Mouse (Mus musculus) splenic B cell, adult 2 months (primary cell): Measurements from ENCODE around the gene Srcap.
"Not testable (repeated sequence)": the region's sequence is repeated elsewhere in the genome, so short reads cannot be mapped to it uniquely, and the experiment has no call there.

ENCODE experiments used
- DNase-seq: peaks from one replicate; pipeline ENCODE4 v3.0.0-alpha.2; 2011; ENCODE audit warnings: low read depth, low spot score
- H3K27me3 ChIP-seq: 2 replicates; pipeline ENCODE4 v1.6.1; 2012; ENCODE audit warnings: mild to moderate bottlenecking, low read length, moderate library complexity, mixed read lengths; ENCODE audit not compliant: control insufficient read depth, poor library complexity, insufficient read depth, severe bottlenecking
- H3K36me3 ChIP-seq: 2 replicates; pipeline ENCODE4 v1.6.1; 2012; ENCODE audit warnings: mild to moderate bottlenecking, low read length, moderate library complexity, mixed read lengths; ENCODE audit not compliant: control insufficient read depth, poor library complexity, insufficient read depth, severe bottlenecking

Gene Srcap

GRCm38 (mm10) chr7:127477687-127478634 lies 33.8 kb upstream of the Srcap start:
- DNase-seq = peak; percentile 100
- Histone ChIP-seq H3K36me3 (peaks cover 30% of the 10 kb centered on the region), H3K27me3 (no peaks in the 10 kb centered on the region)

GRCm38 (mm10) chr7:127478635-127479317 lies 33.0 kb upstream of the Srcap start, which contains the start of gene Fbrs:
Gene Fbrs (plus strand): TSS chr7:127479199.
- peak; percentile 93 for DNase-seq
- Histone ChIP-seq H3K27me3 (no peaks in the 10 kb centered on the region), H3K36me3 (peaks cover 30% of the 10 kb centered on the region)

GRCm38 (mm10) chr7:127479318-127480225 lies 32.2 kb upstream of the Srcap start:
- Histone ChIP-seq H3K36me3 (peaks cover 30% of the 10 kb centered on the region), H3K27me3 (no peaks in the 10 kb centered on the region)
- peak; percentile 33 for DNase-seq

GRCm38 (mm10) chr7:127480321-127480720 lies 31.5 kb upstream of the Srcap start:
- H3K36me3 ChIP-seq = peaks cover 28% of the 10 kb centered on the region
- DNase-seq = peak; percentile 88

GRCm38 (mm10) chr7:127485416-127485815 lies 26.4 kb upstream of the Srcap start:
- H3K36me3 ChIP-seq = peaks cover 36% of the 10 kb centered on the region
- H3K27me3 ChIP-seq = no peaks in the 10 kb centered on the region
- DNase-seq = no peak

More at GRCm38 (mm10) chr7:127480321-127480720, 31.5 kb upstream of the Srcap start:
- no peaks in the 10 kb centered on the region for H3K27me3 ChIP-seq

- H3K27me3 ChIP-seq, DNase-seq: not testable (repeated sequence)
- peaks cover 32% of the 10 kb centered on the region for H3K36me3 ChIP-seq
Observed at GRCm38 (mm10) chr7:127488364-127488763, 23.4 kb upstream of the Srcap start.

GRCm38 (mm10) chr7:127489982-127490381 lies 21.8 kb upstream of the Srcap start:
- Histone ChIP-seq H3K36me3 (peaks cover 26% of the 10 kb centered on the region), H3K27me3 (no peaks in the 10 kb centered on the region)
- no peak for DNase-seq

GRCm38 (mm10) chr7:127491846-127492245 lies 19.9 kb upstream of the Srcap start:
- Histone ChIP-seq H3K27me3 (no peaks in the 10 kb centered on the region), H3K36me3 (peaks cover 21% of the 10 kb centered on the region)
- DNase-seq = no peak

GRCm38 (mm10) chr7:127494648-127495047 lies 17.1 kb upstream of the Srcap start:
- peaks cover 14% of the 10 kb centered on the region for H3K36me3 ChIP-seq
- H3K27me3 ChIP-seq = no peaks in the 10 kb centered on the region
- no peak for DNase-seq

- no peak for DNase-seq
- H3K36me3 ChIP-seq = peaks cover 3% of the 10 kb centered on the region; the same call in 1 of the 2 replicates
- no peaks in the 10 kb centered on the region for H3K27me3 ChIP-seq
Observed at GRCm38 (mm10) chr7:127497382-127497781, 14.4 kb upstream of the Srcap start.

GRCm38 (mm10) chr7:127498407-127498806 lies 13.4 kb upstream of the Srcap start:
- Histone ChIP-seq H3K27me3 (no peaks in the 10 kb centered on the region), H3K36me3 (peaks cover 4% of the 10 kb centered on the region; the same call in 1 of the 2 replicates)
- DNase-seq = peak; percentile 74

- no peaks in the 10 kb centered on the region for H3K36me3 ChIP-seq
- no peaks in the 10 kb centered on the region for H3K27me3 ChIP-seq
- DNase-seq = no peak
Observed at GRCm38 (mm10) chr7:127508291-127508690, 3.5 kb upstream of the Srcap start.

GRCm38 (mm10) chr7:127509830-127510229 lies 2.0 kb upstream of the Srcap start:
- H3K27me3 ChIP-seq, DNase-seq, H3K36me3 ChIP-seq: not testable (repeated sequence)

- DNase-seq = peak; percentile 11
Observed at GRCm38 (mm10) chr7:127511241-127511640, 542 bp upstream of the Srcap start.

More at GRCm38 (mm10) chr7:127511241-127511640, 542 bp upstream of the Srcap start:
- Histone ChIP-seq H3K36me3 (peaks cover 5% of the 10 kb centered on the region; the same call in 1 of the 2 replicates), H3K27me3 (no peaks in the 10 kb centered on the region)
